Mouse (Mus musculus): ENCODE measurements around the gene Folr1.

Gene Folr1

DNA sequence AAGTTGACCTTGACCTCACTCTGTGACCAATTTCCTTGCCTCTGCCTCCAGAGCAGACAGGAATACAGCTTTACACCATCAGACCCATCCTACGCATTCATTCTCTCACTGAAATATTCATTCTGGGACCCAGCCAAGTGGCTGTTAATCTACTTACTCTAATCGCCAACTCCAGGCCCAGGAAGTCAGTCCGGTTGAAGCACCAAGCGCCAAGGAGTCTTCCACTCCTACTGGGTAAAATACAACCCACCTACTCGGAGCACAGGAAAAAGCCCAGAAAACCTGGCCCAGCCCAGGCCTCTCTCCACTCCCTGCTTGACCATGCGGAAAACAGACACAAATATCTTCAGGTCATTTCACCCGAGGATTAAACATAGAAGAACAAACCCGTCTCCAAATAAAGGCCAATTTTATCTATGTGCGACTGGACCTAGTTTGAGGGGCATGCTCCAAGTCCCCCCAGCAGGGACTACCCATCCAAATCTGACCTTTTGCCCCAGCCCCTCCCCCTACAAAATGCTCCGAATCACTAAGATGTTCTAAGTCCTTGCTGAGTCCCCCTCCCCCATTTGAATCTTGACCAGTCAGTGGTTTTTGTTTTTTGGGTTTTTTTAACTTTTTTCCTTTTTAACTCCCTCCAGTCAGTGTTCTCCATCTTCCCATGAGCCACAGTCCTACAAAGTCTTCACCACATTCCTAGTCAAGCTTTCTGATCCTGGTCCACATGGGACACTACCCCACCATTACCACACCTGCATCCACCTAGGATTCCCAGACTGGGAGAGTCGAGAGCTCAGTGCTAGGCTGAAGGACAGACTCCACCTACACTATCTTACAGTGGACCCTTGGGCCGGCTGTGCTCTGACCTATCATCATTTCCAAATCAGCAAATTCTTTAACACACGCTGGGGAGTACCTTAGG lies 2.1 kb downstream of the Folr1 start:
- peak; percentile 78 for DNase-seq

DNA sequence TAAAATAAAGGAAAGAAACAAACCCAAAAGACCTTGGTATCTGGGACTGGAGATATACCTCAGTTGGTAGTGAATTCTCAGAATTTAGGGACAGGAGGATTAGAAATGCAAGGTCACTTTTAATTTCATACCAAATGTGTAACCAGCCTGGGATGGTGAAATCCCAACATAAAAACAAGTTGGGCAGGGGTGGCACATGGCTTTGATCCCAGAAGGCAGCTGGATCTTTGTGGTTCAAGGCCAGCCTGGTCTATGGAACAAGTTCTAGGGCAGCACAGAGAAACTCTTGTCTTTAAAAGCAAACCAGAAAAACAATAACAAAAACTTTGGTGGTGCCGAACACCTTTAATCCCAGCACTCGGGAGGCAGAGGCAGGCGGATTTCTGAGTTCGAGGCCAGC lies 3.1 kb downstream of the Folr1 start:
- no peak for DNase-seq

GRCm38 (mm10) chr7:101866491-101867265 lies 3.9 kb downstream of the Folr1 start:
- no peak for DNase-seq

DNA sequence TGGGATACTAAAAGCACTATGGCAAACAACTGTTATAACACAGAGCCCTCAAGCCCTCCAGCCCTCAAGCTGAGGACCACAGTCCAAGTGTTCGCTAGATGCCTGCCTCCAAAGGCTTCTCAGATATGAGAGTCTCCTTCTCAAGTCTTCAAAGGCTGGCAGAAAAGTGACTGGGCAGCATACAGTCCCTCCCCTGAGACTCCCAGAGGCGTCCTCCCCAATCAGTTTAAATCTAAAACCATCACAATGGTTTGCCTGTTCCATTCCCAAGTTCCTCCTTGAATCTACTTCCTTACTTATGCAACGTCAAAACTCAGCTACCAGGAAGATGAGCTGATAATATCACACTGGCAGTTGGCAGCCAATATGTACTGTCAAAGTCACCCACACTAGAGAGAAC lies 7.2 kb downstream of the Folr1 start, which contains the start of gene Anapc15:
Gene Anapc15, plus strand, starts transcription at position 301 of the 400 bp plus-strand sequence.
- DNase-seq, result no peak

DNA sequence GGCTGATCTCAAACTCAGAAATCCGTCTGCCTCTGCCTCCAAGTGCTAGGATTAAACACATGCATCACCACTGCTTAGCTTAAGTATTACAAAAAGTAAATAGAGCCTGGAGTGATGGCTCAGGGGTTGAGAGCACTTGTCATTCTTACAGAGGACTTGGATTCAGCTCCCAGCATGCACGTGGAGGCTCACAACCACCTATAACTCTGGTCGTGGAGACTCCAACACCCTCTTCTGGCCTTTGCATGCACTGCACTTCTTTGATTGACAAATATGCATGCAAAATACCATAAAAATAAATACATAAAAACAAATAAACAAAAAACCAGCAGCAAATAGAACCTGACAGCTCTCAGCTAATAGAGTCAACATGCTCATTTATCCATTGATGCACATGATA lies 8.3 kb downstream of the Folr1 start:
- DNase-seq, result no peak

GRCm38 (mm10) chr7:101860978-101861377 lies 9.6 kb downstream of the Folr1 start:
- peak; percentile 46 for DNase-seq

- no peak for DNase-seq
Observed at GRCm38 (mm10) chr7:101858362-101858761, 12.2 kb downstream of the Folr1 start.

GRCm38 (mm10) chr7:101857094-101857493 lies 13.5 kb downstream of the Folr1 start, which contains the start of gene Folr2:
TSS of gene Folr2 (minus strand) at chr7:101857194.
- no peak for DNase-seq

DNA sequence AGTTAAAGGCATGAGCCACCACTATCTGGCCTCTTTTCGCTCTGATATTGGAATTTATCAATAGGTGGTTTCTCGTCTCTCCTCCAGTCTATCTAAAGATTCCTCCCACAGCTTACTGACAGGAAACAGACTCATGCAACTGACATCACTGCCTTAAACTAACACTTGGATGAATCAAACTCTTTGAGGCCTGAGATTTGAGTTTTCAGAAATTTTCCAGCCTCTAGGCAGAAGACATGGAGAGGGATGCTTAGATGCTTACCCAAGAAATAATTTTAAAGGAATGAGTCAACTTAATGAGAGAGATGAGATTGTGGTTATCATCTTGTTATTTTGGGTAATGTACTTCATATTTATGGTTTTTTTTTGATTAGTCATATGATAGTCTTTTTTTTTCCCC lies 16.8 kb downstream of the Folr1 start:
- DNase-seq, result no peak

DNA sequence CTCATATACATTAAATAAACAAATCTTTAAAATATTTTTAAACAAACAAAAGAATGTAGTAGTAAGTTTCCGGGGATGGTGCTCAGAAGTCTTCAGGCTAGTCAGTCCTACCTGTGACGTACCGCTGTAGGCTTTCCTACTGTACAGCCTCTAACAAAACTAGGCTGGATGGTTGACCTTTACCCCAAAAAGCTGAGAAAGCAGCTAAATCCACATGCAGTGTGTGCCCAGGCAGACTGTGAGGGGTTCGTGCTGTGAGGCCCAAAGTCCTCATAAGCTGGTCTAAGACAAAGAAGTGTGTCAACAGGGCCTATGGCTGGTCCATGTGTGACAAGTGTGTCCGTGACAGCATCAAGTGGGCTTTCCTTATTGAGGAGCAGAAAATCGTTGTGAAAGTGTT lies 17.7 kb downstream of the Folr1 start:
- no peak for DNase-seq

- DNase-seq, result no peak
Observed at GRCm38 (mm10) chr7:101851689-101852088, 18.9 kb downstream of the Folr1 start.

DNA sequence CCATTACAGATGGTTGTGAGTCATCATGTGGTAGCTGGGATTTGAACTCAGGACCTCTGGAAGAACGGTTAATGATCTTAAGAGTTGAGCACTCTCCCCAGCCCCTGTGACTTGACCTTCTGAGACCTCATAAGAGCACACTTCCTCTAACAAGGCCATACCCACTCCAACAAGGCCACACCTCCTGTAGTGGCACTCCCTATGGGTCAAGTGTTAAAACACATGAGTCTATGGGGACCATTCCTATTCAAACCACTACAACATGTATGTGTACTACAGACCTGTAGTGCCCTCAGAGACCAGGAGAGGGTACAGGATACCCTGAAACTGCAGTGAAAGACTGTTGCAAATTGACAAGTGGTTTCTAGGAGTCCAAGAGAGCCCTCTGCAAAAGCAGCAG lies 22.7 kb downstream of the Folr1 start:
- no peak for DNase-seq

GRCm38 (mm10) chr7:101844186-101844585 lies 26.4 kb downstream of the Folr1 start:
- no peak for DNase-seq

DNA sequence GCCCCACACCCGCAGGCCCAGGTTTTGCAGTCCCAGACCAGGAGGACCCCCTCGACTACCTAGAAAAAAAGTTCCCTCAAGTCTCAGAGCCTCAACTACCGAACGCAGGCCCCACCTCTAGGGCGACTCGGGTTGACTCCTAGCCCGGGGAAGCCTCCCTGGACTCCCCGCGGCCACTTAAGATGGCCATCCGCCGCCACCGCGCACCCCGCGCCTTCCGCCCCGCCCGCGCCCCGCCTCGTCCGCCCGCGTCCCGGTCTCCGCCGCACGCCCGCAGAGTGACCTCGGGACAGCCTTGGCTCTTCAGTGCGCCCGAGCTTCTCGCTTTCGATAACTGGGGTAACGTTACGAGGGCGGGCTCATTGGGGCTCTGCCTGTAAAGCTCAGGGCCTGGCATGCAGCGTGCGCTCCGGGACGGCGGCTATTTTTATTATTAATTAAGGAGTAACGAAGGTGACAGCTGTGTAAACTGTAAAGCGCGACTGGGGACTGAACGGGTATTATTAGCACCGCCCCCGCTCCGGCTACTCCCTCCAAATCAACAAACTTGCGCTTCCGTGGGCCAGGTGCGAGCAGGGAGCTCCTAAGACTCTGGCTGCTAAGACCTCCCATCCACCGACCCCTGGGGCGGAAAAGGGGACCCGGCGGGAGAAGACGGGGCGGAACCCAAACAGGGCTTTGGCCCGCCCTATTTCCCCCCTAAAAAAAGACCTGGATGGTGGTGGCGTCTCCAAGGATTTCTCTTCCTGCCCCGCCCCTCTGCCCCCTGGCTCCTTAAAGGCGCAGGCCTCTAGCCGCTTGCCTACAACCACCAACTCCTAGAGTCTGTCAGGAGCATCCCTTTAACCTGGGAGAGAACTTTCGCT lies 32.7 kb downstream of the Folr1 start, which contains the start of gene Inppl1:
Gene Inppl1, minus strand, starts transcription at position 624 of the 866 bp plus-strand sequence.
- peak; percentile 98 for DNase-seq

DNA sequence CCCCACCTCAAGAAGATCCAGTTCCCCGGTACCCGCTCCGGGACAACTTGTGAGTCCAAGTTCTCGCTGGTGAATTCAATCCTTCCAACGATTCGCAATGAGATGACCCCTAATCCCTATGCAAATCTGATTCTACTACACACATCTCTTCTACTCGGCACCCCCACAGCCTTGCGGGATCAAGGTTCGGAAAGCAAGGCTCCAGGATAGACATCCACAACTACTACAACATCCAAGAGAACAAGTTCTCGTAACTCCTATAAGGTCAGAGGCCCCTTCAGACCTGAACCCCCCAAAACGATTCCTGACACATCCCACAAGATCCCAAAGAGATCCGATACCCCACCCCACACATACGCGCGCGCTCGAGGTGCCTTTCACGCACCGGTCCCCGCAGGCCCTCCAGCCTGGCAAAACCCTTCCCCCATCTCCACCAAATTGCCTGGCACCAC lies 33.4 kb downstream of the Folr1 start:
- DNase-seq, result no peak

GRCm38 (mm10) chr7:101836271-101837153 lies 34.1 kb downstream of the Folr1 start:
- DNase-seq, result peak; percentile 54

- DNase-seq, result no peak
Observed at GRCm38 (mm10) chr7:101835457-101836109, 35.0 kb downstream of the Folr1 start.

DNA sequence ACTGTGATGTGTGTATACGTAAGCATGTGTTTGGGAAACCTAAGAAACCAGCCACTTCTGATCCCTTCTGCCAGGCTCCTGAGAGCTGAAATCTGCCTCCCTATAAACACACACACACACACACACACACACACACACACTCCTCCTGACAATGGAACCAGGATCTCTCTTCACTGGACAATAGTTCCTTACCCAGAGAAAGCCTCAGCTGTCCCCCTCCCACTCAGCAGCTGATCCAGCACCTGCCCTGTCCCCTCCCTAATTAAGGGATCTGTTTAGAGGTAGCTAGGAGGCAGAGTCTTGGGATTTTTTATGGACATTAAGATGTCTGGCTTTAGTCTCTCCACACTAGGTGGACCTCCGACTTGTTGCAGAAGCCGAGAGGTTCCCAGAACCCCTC lies 35.7 kb downstream of the Folr1 start:
- DNase-seq, result no peak

- no peak for DNase-seq
Observed at GRCm38 (mm10) chr7:101833916-101834584, 36.5 kb downstream of the Folr1 start.

- DNase-seq, result no peak
Observed at GRCm38 (mm10) chr7:101833352-101833751, 37.2 kb downstream of the Folr1 start.

Measured in kidney, adult 11 months (tissue).